Mouse (Mus musculus): ENCODE measurements around the gene Qtrt2.

The Qtrt2 gene

GRCm38 (mm10) chr16:43816321-43816720 lies 110.3 kb downstream of the Qtrt2 start:
- no peak for DNase-seq (ENCODE audit: low spot score)

DNA sequence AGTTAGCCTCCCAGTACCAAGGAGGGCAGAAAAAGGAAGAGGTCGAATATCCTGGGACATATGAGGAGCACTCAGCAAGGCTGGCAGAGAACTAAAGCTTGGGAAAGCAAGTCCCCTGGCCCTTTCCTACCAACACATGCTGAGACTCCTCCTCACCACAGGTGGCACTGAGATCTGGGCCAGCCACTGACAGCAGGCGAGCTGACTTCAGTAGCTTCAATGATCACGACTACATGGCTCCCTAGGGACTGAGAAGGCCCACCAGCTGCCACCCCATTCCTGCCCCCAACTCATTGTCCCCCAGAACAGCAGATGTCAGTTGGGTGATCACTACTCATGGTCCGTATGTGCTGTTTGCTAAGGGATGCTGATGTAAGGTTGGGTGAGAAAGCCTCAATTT lies 112.0 kb downstream of the Qtrt2 start:
- no peak for DNase-seq (ENCODE audit: low spot score)
